Mouse (Mus musculus): ENCODE data around the gene Spsb1.

The Spsb1 gene

DNA sequence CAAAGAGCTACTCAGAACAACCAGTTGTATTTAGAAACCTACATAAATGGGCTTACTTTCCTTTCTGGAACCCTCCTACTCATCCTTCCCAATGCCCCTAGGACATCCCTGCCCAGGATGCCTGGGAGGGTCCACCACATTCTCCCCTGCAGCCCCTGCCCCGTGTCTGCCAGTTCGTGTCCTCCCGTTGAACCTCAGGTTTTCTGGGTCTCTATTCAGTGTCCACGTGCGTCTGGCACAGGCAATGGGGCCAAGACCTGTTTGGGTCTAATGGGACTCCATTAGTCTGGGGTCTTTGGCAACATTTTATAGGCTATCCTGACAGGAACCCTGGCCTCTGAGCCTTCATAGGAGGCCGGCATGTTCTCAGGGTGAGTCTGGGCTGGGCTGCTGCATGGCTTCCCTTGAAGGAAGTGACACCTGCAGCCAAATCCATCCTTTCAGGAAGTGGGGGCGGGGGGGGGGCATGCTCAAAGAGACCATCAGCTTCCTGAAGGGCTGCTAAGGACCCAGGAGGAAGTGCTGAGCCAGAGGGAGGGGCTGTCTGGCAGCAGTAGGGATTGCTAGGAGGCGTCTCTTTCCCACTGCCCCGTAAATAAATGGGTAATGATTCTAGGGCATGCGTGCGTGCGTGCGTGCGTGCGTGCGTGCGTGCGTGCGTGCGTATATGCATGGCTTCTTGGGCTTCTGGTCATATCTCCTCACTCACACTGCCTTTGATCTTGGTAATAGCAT, 65.9 kb downstream of the Spsb1 start:
- no peak for DNase-seq (ENCODE audit: extremely low read depth, low read depth, low spot score)

DNA sequence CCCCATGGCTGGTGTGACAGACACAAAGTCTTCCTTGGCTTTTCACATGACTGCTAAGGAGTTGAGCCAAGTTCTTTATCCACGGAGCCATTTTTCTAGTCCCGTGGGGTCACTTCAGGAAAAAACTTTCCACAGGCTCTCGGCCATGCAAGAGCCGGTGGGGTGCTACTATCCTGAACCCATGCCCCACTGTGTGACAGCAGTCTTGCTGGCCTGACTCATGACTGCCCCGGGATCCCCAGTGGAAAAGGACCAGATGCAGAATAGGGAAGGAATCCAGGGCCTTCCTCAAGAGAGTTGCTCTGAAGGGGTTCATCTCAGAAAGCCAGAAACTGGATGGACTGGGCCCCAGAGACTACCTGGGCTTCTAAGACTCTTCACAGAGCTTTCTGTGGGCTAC, 66.7 kb downstream of the Spsb1 start:
- DNase-seq (ENCODE audit: extremely low read depth, low read depth, low spot score) = no peak

DNA sequence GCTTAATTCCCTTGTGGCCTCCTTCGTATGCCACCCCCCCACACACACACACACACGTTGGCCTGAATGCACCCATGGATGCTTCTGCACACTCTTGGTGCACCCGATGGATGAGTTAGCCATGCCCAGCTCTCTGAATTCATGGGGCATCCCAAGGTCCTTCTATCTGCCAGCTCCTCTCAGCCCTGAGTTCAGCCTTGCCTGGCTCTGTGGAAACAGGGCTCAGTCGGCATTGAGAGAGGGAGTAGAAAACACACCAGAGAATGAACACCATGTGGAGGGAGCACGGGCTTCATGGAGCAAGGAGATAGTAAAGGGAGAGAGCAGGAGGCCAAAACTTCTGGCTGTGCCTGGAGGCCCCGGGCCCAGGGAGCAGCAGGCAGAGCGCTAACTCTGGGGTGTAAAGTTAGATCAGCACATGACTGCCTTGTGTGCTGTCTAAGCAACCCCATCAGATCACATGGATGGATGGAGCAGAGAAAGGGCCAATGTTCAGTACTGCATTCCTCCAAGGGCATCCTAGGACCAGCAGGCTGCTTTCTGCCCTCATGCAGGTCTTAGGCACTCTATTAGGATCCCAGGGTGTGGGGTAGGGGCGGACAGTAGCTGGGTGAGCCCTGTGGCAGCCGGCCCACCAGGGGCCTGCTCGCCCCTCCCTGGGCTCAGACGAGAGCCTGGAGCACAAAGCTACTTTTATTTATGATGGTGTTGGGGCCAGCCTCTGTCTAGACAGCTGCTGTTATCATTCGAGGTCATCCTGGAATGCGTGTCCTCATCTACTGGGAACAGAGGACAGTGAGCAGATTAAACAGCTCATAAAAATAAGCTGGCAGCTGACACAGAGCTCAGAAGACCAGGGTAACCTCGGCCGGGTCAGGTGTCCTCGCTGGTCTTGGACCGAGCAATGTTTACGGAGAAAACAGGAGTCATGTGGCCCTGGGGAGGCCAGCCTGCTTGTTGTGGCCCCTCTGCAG, 68.3 kb downstream of the Spsb1 start:
- DNase-seq (ENCODE audit: extremely low read depth, low read depth, low spot score) = no peak

DNA sequence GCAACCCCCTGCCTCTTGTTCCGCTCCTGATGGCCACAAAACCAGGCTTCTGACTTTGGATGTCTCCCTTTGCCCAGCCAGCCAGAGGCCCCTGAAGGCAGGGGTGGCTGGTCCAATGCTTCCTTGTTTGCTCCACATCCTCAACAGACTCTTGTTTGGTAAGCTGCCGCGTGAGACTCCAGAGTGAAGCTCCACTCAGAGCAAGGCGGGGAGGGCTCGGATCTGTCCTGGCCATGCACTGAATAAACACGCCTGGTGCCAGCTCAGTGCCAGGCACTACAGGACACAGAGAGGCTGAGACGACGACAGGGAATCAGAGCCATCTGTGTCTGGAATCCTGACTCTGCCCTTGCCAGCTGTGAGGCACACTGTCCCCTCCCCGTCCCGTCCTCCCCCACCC, 70.9 kb downstream of the Spsb1 start:
- no peak for DNase-seq (ENCODE audit: extremely low read depth, low read depth, low spot score)

DNA sequence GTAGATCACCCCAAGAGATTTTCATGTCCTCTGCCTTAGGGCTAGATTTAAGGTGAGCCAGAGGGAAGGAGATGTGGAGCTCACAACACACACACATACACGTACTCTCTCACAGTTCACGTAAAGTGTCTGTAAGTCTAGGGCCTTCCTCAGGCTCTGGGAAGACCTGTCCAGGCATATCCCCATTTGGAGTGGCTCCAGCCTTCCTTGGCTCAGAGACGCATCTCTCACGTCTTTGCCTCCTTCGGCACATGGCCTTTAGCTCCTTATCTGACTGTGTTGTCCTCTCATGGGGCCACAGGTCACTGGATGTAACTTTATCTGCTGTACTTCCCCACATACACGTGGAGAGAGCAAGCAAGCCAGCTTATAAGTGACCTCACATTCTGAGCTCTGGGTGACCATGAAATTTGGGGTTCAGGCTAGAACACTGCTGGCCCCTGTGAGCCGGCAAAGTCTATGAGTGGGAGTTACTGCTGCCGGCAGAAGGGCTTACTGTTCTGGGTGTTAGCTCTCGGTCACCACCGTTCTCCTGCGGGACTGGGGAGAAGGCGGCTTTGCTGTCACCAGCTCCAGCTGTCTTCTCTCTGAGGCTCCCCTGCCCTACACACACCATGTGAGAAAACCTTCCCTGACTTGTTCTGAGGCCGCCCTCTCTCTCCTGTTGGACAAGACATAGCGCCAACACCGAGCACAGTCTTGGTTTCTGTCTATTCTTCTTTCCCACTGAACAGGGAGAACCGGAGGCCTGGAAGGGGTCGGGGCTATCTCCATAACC, 72.5 kb downstream of the Spsb1 start:
- DNase-seq (ENCODE audit: extremely low read depth, low read depth, low spot score) = peak; percentile 63

DNA sequence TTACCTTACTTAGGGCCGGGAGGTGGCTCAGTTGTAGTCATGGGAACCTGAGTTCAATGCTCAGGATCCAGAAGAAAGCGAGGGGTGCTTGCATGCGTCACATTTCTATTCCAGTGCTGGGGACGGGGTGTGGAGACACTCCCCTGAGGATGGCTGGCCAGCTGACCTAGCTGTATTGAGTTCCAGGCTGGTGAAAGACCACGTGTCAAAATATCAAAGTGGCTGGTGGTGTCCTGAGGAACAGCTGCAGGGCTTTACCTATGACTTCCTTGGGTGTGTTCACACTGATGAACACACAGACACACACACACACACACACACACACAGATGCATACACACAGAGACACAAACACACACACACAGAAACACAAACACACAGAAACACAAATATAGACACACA, 73.9 kb downstream of the Spsb1 start:
- DNase-seq (ENCODE audit: extremely low read depth, low read depth, low spot score) = no peak

DNA sequence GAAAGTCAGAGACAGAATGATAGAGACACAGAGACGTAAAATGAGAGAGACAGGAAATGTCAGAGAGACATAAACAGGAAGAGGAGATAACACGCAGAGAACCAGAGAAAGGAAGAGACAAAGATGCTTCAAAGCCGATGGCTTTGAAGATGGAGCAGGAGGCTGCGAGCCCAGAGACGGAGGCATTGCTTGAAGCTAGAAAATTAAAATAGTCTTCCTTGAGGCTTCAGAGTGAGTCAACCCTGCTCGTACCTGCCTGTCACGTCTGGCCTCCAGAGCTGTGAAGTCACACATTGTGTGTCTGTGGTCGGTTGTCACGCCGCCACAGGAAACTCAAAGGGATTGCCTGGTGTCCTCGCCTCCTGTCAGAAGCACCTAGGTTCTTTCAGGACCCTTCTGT, 74.9 kb downstream of the Spsb1 start:
- DNase-seq (ENCODE audit: extremely low read depth, low read depth, low spot score) = no peak

DNA sequence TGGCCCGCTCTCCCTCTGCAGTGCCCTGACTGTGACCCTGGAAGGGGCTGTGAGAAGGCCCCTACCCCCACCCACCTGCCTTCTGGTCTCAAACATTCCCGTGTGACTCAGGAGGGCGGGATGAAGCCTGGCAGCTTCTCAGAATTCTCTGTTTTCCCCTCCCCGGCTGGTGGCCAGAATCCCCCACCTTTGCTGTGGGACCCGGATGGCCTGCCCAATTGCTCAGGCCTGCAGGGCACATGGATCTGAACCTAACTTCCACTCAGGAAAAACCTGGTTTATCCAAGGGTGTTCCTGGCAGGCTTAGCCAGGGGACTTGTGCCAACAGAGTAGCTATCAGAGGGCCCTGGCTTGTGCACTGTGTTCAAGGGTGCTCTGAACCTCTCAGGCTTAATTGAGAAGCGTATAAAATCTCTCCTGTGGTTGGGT, 76.8 kb downstream of the Spsb1 start:
- no peak for DNase-seq (ENCODE audit: extremely low read depth, low read depth, low spot score)

DNA sequence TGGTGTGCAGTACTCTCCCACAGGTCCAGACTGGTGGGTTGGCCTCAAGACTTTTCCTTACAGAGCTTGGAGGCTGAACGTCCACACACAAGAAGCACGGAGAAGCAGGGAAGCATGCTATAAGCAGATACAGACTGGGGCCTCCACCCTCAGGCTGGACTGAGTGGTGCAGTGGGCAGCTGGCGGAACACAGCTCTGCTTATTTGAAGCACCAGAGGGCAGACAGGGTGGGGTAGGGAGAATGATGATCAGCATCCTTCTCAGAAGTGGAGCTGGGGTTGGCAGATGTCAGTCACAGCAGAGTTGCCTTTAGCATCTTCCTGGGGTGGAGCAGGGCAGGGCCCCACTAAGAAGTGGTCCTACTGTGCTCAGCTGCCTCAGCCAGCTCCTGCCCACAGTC, 77.6 kb downstream of the Spsb1 start:
- no peak for DNase-seq (ENCODE audit: extremely low read depth, low read depth, low spot score)

DNA sequence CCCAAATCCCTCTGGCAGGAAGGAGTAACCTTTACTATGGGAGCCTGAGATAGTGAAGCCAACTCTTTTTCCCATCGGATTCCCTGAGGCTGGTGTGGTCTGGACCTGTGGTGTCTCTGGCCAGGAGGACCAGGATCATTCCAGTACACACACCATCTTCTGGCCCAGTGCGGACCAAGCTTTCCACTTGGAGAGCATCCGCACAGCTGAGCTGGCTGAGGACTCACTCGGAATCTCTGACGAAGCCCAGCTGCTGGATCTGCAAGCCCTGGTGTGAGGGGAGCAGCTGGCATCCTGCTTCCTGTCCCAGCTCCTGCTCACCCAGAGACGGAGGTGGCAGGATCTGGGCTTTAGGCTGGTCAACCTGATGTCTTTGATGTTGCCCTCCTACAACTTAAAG, 78.1 kb downstream of the Spsb1 start:
- DNase-seq (ENCODE audit: extremely low read depth, low read depth, low spot score) = no peak

DNA sequence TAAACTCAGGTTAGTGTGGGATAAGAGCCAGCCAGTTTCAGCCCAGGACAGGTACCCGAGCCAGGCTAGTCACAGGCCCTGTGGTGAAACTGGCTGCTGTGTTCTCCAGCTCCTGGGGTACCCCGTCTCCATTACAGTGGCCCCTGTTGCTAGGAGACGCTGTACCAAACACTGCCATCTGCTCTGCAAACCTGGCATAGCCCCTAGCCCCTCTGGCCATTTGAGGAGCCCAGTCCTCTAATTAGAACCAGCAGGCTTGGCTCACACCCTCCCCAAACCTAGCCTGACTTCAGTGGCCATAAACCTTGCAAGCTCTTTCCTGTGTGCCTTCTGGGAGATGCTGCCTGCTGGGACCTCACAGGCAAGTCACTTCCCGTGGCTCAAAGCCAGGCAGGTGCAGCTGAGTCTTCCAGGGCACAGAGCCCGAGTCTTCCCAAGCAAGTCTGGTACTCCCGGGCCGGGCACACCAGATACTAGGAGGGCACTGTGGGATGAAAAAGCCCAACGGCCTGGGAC, 78.8 kb downstream of the Spsb1 start:
- no peak for DNase-seq (ENCODE audit: extremely low read depth, low read depth, low spot score)

DNA sequence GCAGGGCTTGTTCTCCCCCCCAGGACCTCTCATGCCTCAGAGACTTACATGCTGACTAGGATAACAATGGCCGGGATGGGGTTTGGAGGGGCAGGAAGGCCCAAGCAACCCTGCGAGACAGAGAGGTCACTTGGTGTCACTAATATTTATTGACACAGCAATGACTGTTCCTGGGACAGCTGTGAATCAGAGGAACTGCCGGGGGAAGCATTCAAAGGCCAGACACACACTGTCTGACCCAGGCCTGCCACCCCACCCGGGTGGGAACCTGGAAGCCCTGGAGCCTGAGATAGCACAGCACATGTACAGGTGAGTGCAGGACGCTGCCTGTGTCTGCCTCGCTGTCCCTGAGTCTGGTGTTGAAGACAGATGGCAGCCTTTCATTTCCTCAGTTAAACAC, 79.5 kb downstream of the Spsb1 start:
- DNase-seq (ENCODE audit: extremely low read depth, low read depth, low spot score) = no peak

DNA sequence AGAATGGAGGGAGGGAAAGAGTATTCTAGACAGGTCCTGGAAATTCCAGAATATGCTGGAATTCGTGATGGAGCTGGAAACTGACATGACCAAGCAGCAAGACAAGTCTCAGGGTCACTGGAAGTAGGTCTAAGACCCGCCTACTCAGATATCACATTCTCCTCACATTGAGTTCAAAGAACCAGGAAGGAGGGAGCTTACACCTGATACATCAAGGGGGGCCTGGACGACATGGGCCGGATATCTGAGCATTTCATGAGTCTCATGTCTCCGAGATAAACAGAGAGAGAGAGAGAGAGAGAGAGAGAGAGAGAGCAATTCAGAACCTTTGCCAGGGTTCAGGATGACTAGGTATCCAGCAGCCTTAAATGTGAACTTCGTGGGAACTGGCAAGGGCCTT, 82.6 kb downstream of the Spsb1 start:
- DNase-seq (ENCODE audit: extremely low read depth, low read depth, low spot score) = no peak

DNA sequence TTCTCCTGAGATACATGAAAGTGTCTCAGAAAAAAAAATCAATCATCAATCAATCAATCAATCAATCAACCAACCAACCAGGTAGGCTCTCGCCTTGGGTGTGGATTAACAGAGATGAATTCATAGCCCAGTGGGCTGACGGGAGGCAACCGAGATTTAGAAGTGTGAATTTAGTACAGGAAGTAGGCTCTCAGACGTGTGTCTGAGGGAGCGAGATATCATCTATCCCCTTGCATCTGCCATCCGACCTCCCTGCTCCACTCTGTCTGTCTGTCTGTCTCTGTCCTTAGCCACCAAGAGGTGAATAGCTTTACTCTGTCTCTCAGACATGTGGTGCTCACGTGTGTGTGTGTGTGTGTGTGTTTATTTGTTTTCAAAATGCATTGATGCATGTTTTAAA, 83.3 kb downstream of the Spsb1 start:
- no peak for DNase-seq (ENCODE audit: extremely low read depth, low read depth, low spot score)

DNA sequence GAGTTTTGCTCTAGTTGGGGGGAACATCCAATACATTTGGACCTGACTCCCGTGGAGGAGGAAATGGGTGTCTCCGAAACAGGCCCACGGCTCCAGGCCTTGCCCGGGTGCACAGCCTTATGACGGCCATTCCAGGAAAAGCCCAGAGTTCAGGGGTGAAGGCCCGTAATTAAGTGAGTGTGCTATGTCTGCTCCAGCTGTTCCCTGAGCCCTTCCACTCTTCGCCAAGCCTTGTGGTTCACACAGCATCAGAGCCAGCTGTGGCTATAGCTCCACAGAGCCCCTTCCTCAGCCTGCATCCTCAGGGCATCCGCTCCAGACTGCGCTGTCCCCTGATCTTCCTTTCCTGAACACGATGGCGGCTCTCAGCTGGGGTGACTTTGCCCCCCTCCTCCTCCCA, 83.8 kb downstream of the Spsb1 start:
- DNase-seq (ENCODE audit: extremely low read depth, low read depth, low spot score) = no peak

DNA sequence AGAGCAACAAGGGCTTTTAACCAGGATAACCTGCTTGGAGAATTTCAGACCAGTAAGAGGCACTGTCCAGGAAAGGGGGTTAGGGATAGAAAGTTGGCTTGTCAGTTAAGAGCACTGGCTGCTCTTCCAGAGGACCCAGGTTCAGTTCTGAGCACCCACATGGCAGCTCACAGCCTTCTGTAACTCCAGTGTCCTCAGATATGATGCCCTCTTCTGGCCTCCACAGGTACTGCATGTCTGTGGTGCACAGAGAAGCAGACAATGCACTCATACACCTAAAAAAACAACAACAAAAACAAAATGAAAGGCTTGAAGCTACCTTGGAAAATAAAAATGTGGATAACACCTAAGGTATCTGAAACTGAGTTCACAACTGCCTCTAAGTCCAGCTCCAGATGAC, 84.4 kb downstream of the Spsb1 start:
- no peak for DNase-seq (ENCODE audit: extremely low read depth, low read depth, low spot score)

DNA sequence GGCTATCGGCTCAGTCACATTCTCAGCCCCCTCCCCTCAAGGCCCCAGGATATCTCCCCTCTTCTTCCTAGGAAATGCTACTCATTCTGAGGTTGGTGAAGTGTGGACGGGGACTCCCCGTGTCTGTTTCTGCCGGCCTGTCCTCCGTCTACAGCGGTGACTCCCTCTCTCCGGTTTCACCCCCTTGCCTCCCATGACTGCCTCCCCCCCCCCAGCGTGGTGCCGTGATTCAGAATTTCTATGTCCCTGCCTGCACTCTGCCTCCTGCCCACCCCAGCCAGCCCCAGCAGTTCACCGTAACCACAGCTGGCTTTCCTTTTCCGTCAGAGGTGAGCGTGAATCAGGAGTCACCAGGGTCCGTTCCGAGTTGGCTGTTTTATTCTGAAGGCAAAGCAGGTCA, 86.1 kb downstream of the Spsb1 start:
- DNase-seq (ENCODE audit: extremely low read depth, low read depth, low spot score) = no peak

DNA sequence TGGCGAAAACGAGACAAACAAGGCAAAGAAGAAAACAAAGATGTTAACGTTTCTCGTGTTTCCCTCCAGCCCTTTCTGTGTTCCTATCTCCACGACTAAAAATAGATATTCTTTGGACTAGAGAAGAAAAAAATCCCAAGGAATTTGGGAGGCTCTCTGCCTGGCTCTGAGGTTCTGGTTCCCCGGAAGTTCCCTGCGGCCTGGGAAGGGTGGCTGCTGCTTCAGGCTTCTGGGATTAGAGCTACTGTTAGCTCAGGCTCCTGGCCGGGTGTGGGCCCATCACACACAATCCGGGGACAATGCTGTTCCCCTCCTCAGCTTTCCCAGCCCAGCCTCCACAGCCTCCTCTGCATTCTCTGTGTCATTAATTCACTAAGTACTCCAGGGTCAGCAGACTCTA, 86.8 kb downstream of the Spsb1 start:
- no peak for DNase-seq (ENCODE audit: extremely low read depth, low read depth, low spot score)

DNA sequence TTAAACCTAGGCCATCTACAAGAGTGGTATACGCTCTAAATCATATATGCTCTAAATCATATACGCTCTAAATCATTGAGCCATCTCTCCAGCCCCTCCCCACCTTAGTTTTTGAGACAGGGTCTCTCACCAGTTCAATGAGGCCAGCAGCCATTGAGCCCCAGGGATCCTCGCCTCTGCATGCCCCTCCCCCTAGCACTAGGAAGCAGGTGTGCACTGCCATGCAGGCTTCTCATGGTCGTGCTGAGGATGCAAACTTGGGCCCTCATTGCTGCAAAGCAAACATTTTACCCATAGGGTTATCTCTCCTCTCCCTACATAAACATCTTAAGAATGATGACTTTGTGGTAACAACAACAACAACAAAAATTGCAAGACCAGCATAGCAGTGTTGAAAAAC, 87.5 kb downstream of the Spsb1 start:
- DNase-seq (ENCODE audit: extremely low read depth, low read depth, low spot score) = no peak

DNA sequence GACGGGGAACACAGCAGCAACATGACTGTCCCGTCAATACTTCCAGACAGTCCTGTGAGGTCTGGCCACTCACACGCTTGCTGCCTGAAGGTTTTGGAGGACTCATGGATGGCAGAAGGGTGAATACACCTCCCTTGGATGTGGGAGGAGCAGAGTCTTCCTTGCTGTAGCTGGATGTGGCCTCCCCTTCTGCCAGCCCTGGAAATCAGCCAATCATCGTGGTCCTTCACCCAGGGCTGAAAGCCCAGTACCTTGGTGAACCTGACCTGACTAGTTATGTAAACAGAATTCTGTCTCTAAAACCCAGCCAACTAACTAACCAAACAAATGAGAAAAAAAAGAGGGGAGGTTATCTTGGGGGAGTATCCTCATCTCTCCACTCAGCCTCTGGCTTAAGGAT, 90.4 kb downstream of the Spsb1 start:
- no peak for DNase-seq (ENCODE audit: extremely low read depth, low read depth, low spot score)

DNA sequence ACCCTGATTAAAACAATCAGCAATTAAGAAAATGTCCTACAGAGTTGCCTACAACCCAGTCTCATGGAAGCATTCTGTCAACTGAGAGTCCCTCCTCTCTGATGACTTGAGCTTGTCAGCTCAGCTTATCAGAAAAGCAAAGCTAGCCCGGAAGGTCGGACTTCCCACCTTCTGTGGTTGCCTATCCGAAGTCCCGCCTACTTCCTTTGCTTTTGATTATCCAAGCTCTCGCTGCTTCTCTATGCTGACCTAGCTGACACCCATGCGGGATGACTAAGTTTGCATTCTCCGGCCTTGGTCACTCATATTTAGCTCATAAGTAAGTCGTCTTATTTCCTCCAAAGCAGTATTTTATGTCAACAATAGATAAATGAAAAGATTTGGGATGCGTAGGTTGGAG, 91.3 kb downstream of the Spsb1 start:
- DNase-seq (ENCODE audit: extremely low read depth, low read depth, low spot score) = no peak

Data from fat pad, adult 2 months (tissue).